Mouse (Mus musculus) heart, adult 2 months (tissue): ENCODE data around the gene Gjb5.

Experiments
- CTCF ChIP-seq: fragments of 200-600 bp; IDR thresholded peaks from 2 replicates; pipeline ENCODE4 v1.8.1; 2022; ENCODE audit warnings: antibody characterized with exemption, mild to moderate bottlenecking, moderate library complexity
- EP300 ChIP-seq: fragments of 200-500 bp; IDR thresholded peaks from 2 replicates; pipeline ENCODE4 v1.6.1; 2011; ENCODE audit warnings: low read depth, low read length, control low read depth; ENCODE audit not compliant: insufficient read depth
- POLR2A ChIP-seq: fragments of 200-500 bp; IDR thresholded peaks from 2 replicates; pipeline ENCODE4 v1.6.1; 2011; ENCODE audit warnings: mild to moderate bottlenecking, low read depth, low read length, control low read depth; ENCODE audit not compliant: insufficient read depth

GRCm38 (mm10) chr4:127324296-127324695 lies 33.7 kb downstream of the Gjb5 start:
- no peak for TF ChIP-seq CTCF
- TF ChIP-seq POLR2A = no peak
- no peak for TF ChIP-seq EP300
